Mouse (Mus musculus): ENCODE data around the gene Ehbp1l1.

The Ehbp1l1 gene

GRCm38 (mm10) chr19:5666386-5666785 is 59.7 kb downstream of the Ehbp1l1 start:
- no peak for DNase-seq (ENCODE audit: low spot score)

GRCm38 (mm10) chr19:5665465-5665864 is 60.7 kb downstream of the Ehbp1l1 start:
- DNase-seq (ENCODE audit: low spot score), result no peak

- no peak for DNase-seq (ENCODE audit: low spot score)
Observed at GRCm38 (mm10) chr19:5664669-5665257, 61.4 kb downstream of the Ehbp1l1 start.

DNA sequence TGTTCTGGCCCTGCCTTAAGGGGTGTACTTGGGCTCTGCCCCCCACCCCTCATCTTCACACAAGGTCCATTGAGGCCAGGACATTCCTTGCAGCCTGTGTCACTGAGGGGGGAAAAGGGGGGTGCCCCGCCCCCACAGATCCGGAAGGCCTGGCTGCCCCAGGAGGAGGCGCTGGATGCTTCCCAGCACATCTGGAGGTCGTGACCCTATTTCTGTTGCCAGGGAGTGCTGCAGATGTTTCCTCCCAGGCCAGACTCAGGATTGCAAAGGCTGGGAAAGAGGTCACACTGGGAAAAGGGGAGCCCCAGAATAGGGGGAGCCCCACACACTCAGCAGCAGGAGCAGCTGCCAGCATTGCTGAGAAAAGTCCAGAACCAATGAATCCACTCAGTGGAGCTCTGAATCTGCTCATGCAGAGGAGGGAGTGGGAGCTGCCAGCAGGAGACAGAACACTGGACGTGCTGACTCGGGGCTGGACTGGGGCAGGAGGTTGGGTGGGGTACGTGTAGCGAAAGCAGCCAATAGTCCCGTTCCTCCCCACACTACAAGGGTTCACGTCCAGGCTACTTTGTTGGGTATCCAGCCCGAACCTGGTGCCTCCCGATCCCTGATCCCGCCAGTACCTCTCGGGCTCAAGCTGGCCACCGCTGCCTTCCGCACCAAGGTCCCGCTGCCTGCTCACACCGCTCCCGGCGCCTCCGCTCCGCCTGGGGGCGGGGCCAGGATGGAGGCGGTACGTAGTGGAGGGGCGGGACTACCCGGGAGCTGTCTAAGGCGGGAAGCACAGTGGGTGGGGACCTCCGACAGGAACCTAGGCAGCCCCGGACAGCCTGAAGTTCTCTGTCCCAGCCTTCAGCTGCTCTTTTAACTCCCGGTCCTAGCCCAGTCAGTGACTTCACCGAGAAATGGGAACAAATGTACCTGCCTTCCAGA is 62.9 kb downstream of the Ehbp1l1 start, which contains the start of gene Sipa1:
TSS of gene Sipa1 (minus strand) at position 727 of the 933 bp plus-strand sequence.
- peak; percentile 93 for DNase-seq (ENCODE audit: low spot score)

DNA sequence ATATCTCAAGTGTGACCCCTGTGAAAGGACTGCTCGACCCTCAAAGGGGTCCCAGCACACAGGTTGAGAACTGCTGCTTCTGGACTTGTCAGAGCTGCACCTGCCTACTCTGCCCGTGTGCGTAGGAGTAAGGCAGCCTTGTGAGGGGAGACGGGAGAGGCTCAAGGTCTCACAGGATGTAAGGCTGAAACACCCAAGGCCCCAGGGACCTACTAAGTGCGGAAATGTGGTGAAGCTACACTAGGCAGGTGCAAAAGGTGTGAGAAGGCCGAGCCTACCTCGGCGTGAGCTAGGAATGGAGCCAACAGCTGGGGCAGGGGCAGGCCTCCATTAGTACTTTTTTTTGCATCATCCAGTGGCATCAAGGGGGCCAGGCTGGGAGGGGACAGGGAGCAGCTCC is 63.8 kb downstream of the Ehbp1l1 start:
- DNase-seq (ENCODE audit: low spot score), result no peak

DNA sequence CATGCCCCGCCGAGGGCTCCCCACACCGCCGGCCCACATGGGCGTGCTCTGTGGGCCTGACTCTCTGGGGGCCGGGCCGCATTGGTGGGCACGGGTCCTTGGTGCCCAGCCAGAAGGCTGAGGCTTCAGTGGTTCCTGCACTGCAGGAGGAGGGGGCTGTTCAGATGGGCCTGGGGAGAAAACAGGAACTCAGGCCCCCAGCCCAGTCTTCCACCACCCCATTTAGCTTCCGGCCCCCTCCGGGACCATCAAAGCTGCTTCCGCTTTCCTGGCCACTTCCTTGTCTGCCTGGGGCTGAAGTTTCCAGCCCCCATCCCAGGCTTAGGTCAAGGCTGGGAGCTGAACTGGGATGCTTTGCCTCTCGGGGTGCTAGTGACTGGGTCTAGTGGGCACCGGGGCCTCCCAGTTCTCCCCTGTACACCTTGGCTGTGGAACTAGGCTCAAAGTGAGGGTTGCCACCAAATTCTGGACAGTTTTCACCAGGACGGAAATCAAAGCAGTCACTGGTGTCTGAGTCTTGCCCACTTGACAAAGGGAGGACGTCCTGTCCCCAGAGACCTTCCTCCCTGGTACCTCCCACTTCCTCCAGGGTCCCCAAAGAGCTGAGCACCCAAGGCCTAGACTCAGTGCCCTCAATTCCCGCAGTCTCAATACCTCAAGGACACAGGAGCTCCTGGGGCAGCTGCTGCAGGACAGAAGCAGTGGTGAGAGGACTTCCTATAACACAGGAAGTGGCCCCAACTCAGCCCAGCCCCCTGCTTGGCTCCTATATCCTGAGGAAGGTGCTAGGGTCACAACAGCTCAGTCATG is 65.0 kb downstream of the Ehbp1l1 start:
- DNase-seq (ENCODE audit: low spot score), result no peak
